23 mouse cellular contexts compared by ENCODE assay signal in genomic region chr4:96565808-96566207, GRCm38 (mm10). TPM values are rescaled to one million over a fixed set of nuclear protein-coding genes. Genes with fewer than 3 reads are reported as not detected.
"Had no signal": no experiment of that assay in that cellular context is flagged by ENCODE, and none has a peak within 500 bp of the region (broad histone marks: within the 10 kb centered on the region; RNA-seq: fewer than 3 reads in every experiment).

No protein-coding gene starts in this region.

- H3K27me3 ChIP-seq: neural tube, embryonic 12.5 days; neural tube, embryonic 13.5 days; neural tube, embryonic 15.5 days; stomach, embryonic 15.5 days had no signal

- H3K36me3 ChIP-seq: neural tube, embryonic 12.5 days; neural tube, embryonic 13.5 days; neural tube, embryonic 15.5 days; stomach, embryonic 15.5 days had no signal

- H3K4me3 ChIP-seq: neural tube, embryonic 12.5 days; neural tube, embryonic 13.5 days; neural tube, embryonic 15.5 days; stomach, embryonic 15.5 days had no signal

- H3K27ac ChIP-seq: neural tube, embryonic 12.5 days; neural tube, embryonic 13.5 days; neural tube, embryonic 15.5 days; stomach, embryonic 15.5 days had no signal

- H3K4me1 ChIP-seq: neural tube, embryonic 12.5 days; neural tube, embryonic 13.5 days; neural tube, embryonic 15.5 days; stomach, embryonic 15.5 days had no signal

- H3K9ac ChIP-seq: neural tube, embryonic 12.5 days; neural tube, embryonic 13.5 days; neural tube, embryonic 15.5 days; stomach, embryonic 15.5 days had no signal

- DNase-seq: retina, postnatal 1 day; right cerebral cortex, adult 18-20 months; right cerebral cortex, postnatal 14 days; right cerebral cortex, postnatal 25 days; spleen, adult 18-20 months; thymus, adult 18-20 months; thymus, adult 2 months; thymus, postnatal 14 days; thymus, postnatal 25 days; thymus, postnatal 36 days; thymus, postnatal 4 days had no signal

- H3K4me2 ChIP-seq: neural tube, embryonic 12.5 days; neural tube, embryonic 13.5 days; neural tube, embryonic 15.5 days; stomach, embryonic 15.5 days had no signal

- H3K9me3 ChIP-seq: neural tube, embryonic 12.5 days; neural tube, embryonic 13.5 days; neural tube, embryonic 15.5 days; stomach, embryonic 15.5 days had no signal

RNA-seq across cellular contexts. Expression of gene Cyp2j6, which starts 12.3 kb away (rescaled TPM):
- total RNA-seq: neutrophil, adult 5-6 weeks had no signal

RNA-seq across cellular contexts. Expression of gene Cyp2j9, which starts 25.6 kb away (rescaled TPM):
- total RNA-seq: neutrophil, adult 5-6 weeks had no signal

RNA-seq across cellular contexts. Expression of gene Cyp2j8, which starts 58.6 kb away (rescaled TPM):
- total RNA-seq: neutrophil, adult 5-6 weeks had no signal
- polyA plus RNA-seq: neural tube, embryonic 12.5 days; neural tube, embryonic 13.5 days; neural tube, embryonic 14.5 days; neural tube, embryonic 15.5 days; small intestine, adult 2 months; spleen, adult 2 months; stomach, embryonic 14.5 days; stomach, embryonic 16.5 days; testis, adult 2 months; thymus, adult 2 months; thymus, postnatal 0 days had no signal
